Mouse (Mus musculus) thymus, postnatal 0 days (tissue): ENCODE measurements around the gene Cdh15. TPM values are rescaled to one million over a fixed set of nuclear protein-coding genes. Genes with fewer than 3 reads are reported as not detected.

Source experiments
- DNase-seq: peaks from one replicate; pipeline ENCODE4 v3.0.0-alpha.2; 2015; ENCODE audit warnings: low spot score
- polyA plus RNA-seq: library from polyadenylated mRNA; unstranded; fragments of >200 nt; fragmentation: Nextera tagmentation; extraction: Ambion mirVana; gene quantifications from 2 replicates; pipeline ENCODE4 v1.2.1, GENCODE M21; 2015

The Cdh15 gene
- polyA plus RNA-seq, 1 experiment from 2014 or later = 0.36 TPM

- DNase-seq = no peak
Observed at GRCm38 (mm10) chr8:122836696-122837095, 11.1 kb upstream of the Cdh15 start.

- no peak for DNase-seq
Observed at GRCm38 (mm10) chr8:122844161-122844560, 3.6 kb upstream of the Cdh15 start.

DNA sequence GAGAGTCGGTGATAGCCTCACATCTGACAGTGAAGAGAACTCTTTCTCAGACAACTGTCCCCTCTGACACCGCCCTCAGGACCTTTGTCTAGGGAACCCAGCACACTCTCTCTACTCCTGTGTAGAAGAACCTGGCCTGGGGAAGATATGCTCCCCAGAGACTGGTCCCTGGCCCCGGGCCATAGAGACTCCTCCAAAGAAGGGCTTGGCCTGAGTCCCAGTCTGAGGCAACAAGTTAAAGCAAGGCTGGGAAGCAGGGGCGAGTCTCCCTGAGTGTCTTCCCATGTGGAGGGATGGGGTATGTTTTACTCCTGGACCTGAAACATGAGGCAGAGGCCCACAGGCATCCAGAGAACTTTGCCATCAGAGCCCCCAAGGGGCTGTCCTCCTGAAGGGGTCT lies 2.1 kb upstream of the Cdh15 start:
- no peak for DNase-seq

- DNase-seq = no peak
Observed at GRCm38 (mm10) chr8:122849152-122849910, 1.6 kb downstream of the Cdh15 start.

- DNase-seq = no peak
Observed at GRCm38 (mm10) chr8:122850641-122851240, 3.0 kb downstream of the Cdh15 start.

GRCm38 (mm10) chr8:122851692-122852545 lies 4.2 kb downstream of the Cdh15 start:
- no peak for DNase-seq

- DNase-seq = no peak
Observed at GRCm38 (mm10) chr8:122852546-122852905, 4.8 kb downstream of the Cdh15 start.

- DNase-seq = no peak
Observed at GRCm38 (mm10) chr8:122853340-122853771, 5.6 kb downstream of the Cdh15 start.

DNA sequence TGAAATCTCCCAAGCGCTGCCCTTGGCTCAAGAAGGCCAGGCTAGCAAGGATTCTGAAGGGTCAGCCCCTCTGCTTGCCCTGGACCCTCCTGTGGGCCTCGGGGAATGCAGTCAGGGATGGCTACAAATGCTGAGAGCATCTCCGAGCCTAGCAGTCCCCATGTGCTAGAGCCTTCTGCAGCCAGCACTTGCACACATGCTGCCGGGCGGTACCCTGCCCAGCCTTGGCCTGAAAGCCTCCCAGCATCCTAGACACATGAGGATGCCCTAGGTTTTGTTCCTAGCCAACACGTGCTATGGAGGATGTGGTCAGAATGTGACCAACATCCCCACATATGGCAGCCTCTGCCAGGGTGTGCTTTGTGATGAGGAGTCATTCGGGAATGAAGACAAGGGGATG lies 6.6 kb downstream of the Cdh15 start:
- no peak for DNase-seq

DNA sequence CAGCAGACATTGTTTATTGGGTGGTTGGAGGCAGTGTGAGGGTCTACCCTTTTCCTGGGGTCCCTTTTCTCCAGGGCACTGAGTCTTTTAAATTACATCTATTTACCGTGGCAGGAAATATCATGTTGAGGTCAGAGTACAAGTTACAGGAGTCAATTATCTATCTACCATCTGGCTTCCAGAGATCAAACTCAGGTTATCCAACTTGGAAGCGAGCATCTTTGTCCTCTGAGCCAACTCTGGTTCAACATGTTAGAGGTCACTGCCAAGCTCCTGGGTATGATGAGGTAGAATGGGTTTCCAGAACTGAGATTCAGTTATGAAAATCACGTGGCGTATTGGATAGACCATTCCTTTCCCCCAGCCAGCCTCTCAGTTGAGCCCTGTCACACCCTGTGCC lies 7.4 kb downstream of the Cdh15 start:
- no peak for DNase-seq

- DNase-seq = no peak
Observed at GRCm38 (mm10) chr8:122856288-122856687, 8.5 kb downstream of the Cdh15 start.

- DNase-seq = no peak
Observed at GRCm38 (mm10) chr8:122859843-122860242, 12.1 kb downstream of the Cdh15 start.

DNA sequence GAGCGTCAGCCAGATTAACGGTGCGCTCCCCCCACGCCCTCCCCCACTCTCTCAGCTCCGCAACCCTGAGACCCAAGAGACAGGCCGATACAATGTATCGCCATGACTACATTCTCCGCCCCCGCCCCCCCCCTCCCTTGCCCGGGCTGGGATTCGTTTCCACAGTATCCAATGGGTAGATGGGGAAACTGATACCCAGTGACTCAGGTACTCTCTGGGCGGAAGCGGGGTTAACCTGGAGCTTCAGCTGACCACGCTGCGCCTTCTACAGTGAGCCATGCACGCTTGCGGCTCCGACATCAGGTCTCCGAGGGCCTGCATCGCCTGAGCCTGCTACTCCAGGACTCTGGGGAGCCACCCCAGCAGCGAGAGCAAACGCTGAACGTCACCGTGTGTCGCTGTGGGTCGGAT lies 17.0 kb downstream of the Cdh15 start:
- DNase-seq = no peak

DNA sequence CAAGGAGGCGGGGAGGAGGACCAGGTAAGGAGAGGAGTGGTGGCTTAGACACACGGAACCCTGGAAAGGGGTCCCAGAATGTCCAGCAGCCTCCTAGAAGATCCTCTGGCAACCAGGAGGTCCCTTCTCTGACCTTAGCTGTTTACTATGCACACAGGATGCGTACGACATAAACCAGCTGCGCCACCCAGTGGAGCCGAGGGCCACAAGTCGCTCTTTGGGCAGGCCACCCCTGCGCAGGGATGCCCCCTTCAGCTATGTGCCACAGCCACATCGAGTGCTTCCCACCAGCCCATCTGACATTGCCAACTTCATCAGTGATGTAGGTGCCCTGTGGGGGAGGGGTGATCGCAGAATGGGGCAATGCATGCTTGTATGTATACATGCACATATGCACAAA lies 17.7 kb downstream of the Cdh15 start:
- peak; percentile 64 for DNase-seq

- no peak for DNase-seq
Observed at GRCm38 (mm10) chr8:122866231-122866630, 18.5 kb downstream of the Cdh15 start.

GRCm38 (mm10) chr8:122867982-122868381 lies 20.2 kb downstream of the Cdh15 start:
- DNase-seq = no peak

DNA sequence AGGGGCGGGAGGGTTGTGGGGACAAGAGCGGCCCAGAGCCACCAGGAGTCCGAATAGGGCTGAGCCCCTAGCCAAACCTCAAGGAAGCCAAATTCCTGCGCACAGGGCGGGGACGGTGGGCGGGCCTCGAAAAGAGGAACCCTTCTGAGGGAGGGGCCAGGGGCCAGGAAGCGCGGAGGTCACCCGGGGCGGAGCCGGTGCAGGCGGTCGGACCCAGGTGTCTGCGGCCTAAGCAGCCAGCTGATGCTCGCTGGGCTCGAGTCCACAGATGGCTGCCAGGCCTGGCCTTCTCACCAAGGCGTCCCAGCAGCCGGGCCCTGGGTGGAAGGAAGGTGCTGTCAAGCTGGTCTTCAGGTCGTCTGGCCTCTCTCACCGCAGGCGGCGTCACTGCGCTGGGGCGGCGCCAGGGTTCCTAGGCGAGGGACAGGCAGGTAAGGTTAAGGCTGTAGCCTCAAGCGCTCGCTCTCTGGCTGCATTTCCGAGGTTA lies 22.7 kb downstream of the Cdh15 start:
- DNase-seq = peak; percentile 79

DNA sequence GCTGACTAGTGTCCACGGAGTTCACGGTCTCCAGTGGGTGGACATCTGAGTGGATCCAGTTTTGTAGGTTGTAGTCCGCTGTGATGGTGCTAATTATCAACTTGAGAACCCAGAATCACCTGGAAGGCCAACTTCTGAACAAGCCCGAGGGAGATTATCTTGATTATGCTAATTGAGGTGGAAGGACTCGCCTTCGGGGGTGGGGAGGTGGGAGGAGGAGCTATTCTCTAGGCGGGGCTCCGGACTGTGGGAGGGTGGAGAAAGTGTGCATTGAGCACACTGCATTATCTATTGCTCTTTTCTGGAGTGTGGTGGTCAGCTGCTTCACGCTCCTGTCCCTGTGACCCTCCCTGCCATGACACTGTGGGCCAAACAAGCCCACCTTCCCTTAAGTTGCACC lies 23.9 kb downstream of the Cdh15 start:
- no peak for DNase-seq

- peak; percentile 56 for DNase-seq
Observed at GRCm38 (mm10) chr8:122873171-122873570, 25.4 kb downstream of the Cdh15 start.

DNA sequence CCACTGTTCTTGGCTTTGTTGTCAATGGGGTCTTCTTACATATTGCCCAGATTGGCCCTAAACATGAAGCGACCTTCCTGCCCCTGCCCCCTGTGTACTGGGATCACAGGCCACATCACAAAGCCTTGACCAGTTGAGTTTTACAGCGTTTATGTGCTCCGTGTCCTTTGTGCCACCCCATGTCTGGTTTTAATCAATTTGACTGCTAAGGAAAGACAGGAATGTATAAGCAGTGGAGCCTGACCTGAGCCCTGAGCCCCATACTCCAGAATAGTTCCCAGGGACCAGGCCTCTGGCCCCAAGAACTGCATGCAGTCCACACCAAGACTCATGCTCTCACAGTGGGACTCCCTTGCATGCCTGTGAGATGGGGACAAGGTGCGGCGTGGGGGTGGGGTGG lies 27.4 kb downstream of the Cdh15 start:
- DNase-seq = no peak

- DNase-seq = no peak
Observed at GRCm38 (mm10) chr8:122878231-122878630, 30.5 kb downstream of the Cdh15 start.

- DNase-seq = no peak
Observed at GRCm38 (mm10) chr8:122880302-122880701, 32.5 kb downstream of the Cdh15 start.
